Mouse (Mus musculus) heart, postnatal 4 days (tissue): ENCODE results near the gene Psors1c2. TPM values are rescaled to one million over a fixed set of nuclear protein-coding genes. Genes with fewer than 3 reads are reported as not detected.

Experiments used
- DNase-seq: peaks from one replicate; pipeline ENCODE4 v3.0.0; 2021
- total RNA-seq, 2 experiments: library from RNA; stranded (reverse); gene quantifications; 2 replicates each; pipeline ENCODE4 v1.2.3; 2021

The Psors1c2 gene
- total RNA-seq, 2 experiments from 2014 or later: not detected

GRCm38 (mm10) chr17:35517526-35517925, 15.5 kb upstream of the Psors1c2 start:
- DNase-seq: no peak

- DNase-seq: no peak
Observed at GRCm38 (mm10) chr17:35524354-35524753, 8.6 kb upstream of the Psors1c2 start.

GRCm38 (mm10) chr17:35526644-35527043, 6.4 kb upstream of the Psors1c2 start:
- DNase-seq: no peak

- no peak for DNase-seq
Observed at GRCm38 (mm10) chr17:35532360-35532759, 641 bp upstream of the Psors1c2 start.

GRCm38 (mm10) chr17:35534343-35534742, 1.3 kb downstream of the Psors1c2 start:
- DNase-seq: peak; percentile 84

GRCm38 (mm10) chr17:35537421-35537820, 4.4 kb downstream of the Psors1c2 start:
- no peak for DNase-seq

GRCm38 (mm10) chr17:35538476-35538875, 5.5 kb downstream of the Psors1c2 start:
- no peak for DNase-seq

GRCm38 (mm10) chr17:35539540-35539939, 6.5 kb downstream of the Psors1c2 start:
- DNase-seq: no peak

- no peak for DNase-seq
Observed at GRCm38 (mm10) chr17:35542761-35543411, 9.9 kb downstream of the Psors1c2 start.

- no peak for DNase-seq
Observed at GRCm38 (mm10) chr17:35543412-35543861, 10.4 kb downstream of the Psors1c2 start.

- DNase-seq: no peak
Observed at GRCm38 (mm10) chr17:35544001-35544400, 11.0 kb downstream of the Psors1c2 start.

- peak; percentile 76 for DNase-seq
Observed at GRCm38 (mm10) chr17:35544680-35545079, 11.7 kb downstream of the Psors1c2 start.

GRCm38 (mm10) chr17:35547465-35547864, 14.5 kb downstream of the Psors1c2 start:
- peak; percentile 6 for DNase-seq

- peak; percentile 4 for DNase-seq
Observed at GRCm38 (mm10) chr17:35548636-35549035, 15.6 kb downstream of the Psors1c2 start.

- peak; percentile 94 for DNase-seq
Observed at GRCm38 (mm10) chr17:35549437-35550142, 16.6 kb downstream of the Psors1c2 start.

- no peak for DNase-seq
Observed at GRCm38 (mm10) chr17:35550143-35550494, 17.1 kb downstream of the Psors1c2 start.

- peak; percentile 8 for DNase-seq
Observed at GRCm38 (mm10) chr17:35550871-35551270, 17.9 kb downstream of the Psors1c2 start.

- DNase-seq: peak; percentile 10
Observed at GRCm38 (mm10) chr17:35551881-35552414, 18.9 kb downstream of the Psors1c2 start, which contains the start of gene Cdsn. TSS of gene Cdsn (plus strand) at chr17:35552128.

- no peak for DNase-seq
Observed at GRCm38 (mm10) chr17:35554321-35554720, 21.3 kb downstream of the Psors1c2 start.

- no peak for DNase-seq
Observed at GRCm38 (mm10) chr17:35554761-35555397, 21.9 kb downstream of the Psors1c2 start.

- DNase-seq: no peak
Observed at GRCm38 (mm10) chr17:35556186-35556765, 23.3 kb downstream of the Psors1c2 start.

- peak; percentile 70 for DNase-seq
Observed at GRCm38 (mm10) chr17:35556812-35557211, 23.8 kb downstream of the Psors1c2 start.

GRCm38 (mm10) chr17:35557351-35557750, 24.4 kb downstream of the Psors1c2 start:
- DNase-seq: no peak
